Mouse (Mus musculus) liver, adult 2 months (tissue): ENCODE data around the gene Phf19.

Experiments
- CTCF ChIP-seq: fragments of 200-500 bp; IDR thresholded peaks from 2 replicates; pipeline ENCODE4 v1.5.1; 2011; ENCODE audit warnings: low read depth, low read length, control low read depth
- POLR2A ChIP-seq: fragments of 200-500 bp; IDR thresholded peaks from 2 replicates; pipeline ENCODE4 v1.6.1; 2011; ENCODE audit warnings: low read length, control low read depth; ENCODE audit not compliant: insufficient read depth; ENCODE audit errors: extremely low read depth

- TF ChIP-seq CTCF (no peak), POLR2A (no peak)
These were observed 47.7 kb upstream of the Phf19 start, which contains the start of gene Traf1 for GRCm38 (mm10) chr2:34961481-34962036.
